Mouse (Mus musculus) left cerebral cortex, adult 9 months (tissue): Measurements from ENCODE around the gene Pla2g15.

ENCODE experiments used
- DNase-seq, 2 experiments: peaks; one replicate each; pipeline ENCODE4 v3.0.0; 2022; ENCODE audit warnings: low spot score in 2 of 2

Pla2g15 gene

DNA sequence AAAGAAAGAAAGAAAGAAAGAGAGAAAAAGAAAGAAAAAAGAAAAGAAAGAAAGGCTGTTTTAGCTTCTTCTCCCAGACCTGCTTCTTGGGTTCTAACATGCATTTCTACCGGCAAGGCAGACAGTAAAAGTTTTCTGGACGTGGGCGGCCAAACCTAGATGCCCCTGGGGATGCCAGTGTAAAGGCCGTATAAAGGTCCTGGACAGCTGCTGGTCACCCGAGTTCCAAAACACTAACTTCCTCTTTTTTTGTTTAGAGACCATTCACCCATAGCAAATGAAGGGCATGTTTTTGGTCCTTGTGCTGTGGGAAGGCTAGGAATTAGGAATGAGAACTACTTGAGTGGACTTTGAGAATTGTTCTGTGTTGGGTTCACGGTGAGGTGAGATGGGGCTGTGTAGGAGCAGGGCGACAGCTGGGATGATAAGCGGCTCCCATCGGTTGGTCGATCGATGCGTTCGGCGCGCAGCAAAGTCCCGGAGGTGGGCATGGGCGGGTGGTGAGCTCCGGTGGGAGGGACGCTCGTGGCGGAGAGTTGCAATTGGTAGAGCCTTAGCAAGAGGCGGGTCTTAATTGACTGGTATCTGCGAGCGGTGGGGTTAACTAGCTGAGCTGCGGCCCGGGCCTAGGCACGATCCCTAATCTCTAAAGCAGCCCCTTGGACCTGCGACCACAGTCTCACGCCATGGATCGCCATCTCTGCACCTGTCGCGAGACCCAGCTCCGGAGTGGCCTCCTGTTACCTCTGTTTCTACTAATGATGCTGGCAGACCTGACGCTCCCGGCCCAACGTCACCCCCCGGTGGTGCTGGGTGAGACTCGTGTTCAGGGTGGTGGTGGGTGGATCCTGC is at the start of gene Pla2g15:
Gene Pla2g15, plus strand, starts transcription at position 599 of the 852 bp plus-strand sequence.
- peak; percentile 85 to 95 for DNase-seq

DNA sequence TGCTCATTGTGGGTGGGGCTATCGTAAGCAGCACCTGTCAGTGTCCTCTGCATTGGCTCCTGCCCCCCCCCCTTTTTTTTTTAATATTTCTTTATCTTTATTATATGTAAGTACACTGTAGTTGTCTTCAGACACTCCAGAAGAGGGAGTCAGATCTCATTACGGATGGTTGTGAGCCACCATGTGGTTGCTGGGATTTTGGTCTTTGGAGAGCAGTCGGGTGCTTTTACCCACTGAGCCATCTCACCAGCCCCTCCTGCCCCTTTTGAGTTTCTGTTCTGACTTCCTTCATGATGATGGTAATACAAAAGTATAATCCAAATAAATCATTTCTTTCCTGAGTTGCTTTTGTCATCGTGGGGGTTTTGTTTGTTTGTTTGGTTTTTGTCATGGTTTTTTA is 47.9 kb upstream of the Pla2g15 start:
- DNase-seq: no peak

DNA sequence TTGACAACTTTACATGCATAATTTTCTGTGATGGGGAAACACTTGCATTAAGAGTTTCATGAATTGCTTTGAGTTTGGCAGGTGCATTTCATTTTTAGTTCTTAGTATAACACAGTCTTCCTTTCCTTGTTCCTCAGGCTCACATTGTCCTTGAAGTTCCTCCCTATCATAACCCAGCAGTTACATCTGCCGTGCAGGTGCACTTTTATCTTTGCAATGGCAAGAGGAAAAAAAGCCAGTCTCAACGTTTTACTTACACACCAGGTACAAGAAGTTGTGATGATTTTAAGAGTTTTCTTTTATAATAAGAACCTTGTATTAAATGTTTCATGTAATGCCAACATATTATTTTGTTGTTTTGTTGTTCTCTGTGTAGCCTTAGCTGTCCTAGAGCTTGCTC is 46.3 kb upstream of the Pla2g15 start:
- DNase-seq: no peak

DNA sequence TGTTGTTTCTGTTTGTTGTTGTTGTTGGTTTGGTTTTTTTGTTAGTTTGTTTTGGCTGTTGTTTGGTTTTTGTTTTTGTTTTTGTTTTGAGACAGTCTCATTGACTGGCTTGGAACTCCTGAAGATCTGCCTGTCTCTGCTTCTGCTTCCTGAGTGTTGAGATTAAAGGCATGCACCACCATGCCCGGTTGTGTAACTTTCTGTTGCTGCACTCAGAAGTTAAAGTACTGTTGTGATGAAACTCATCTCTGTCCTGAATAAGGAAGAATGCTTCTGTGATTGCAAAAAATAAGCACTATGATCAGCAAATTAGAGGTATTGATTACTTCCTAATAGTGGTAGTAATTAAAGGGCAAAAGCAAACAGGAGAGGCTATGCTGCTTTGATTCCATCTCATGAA is 44.0 kb upstream of the Pla2g15 start:
- DNase-seq: no peak

DNA sequence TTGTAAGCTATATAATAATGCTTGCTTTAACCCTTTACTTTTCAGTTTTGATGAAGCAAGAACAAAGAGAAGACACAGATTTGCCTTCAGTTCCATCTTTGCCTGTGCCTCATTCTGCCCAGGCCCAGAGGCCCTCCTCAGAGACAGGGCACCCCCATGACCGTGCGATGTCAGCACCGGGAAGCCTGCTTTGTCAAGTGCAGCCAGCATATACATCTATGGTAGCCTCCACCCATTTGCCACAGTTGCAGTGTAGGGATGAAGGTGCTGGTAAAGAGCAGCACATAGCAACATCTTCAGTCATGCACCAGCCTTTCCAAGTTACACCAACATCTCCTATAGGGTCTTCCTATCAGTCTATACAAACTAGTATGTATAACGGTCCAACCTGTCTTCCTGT is 42.1 kb upstream of the Pla2g15 start:
- no peak for DNase-seq

DNA sequence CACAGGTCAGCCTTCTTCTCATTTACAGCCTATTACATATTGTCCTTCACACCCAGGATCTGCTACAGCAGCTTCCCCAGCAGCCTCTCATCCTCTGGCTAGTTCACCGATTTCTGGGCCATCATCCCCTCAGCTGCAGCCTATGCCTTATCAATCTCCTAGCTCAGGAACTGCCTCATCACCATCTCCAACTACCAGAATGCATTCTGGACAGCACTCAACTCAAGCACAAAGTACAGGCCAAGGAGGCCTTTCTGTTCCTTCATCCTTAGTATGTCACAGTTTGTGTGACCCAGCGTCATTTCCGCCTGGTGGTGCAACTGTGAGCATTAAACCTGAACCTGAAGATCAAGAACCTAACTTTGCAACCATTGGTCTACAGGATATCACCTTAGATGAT is 41.5 kb upstream of the Pla2g15 start:
- DNase-seq: no peak

DNA sequence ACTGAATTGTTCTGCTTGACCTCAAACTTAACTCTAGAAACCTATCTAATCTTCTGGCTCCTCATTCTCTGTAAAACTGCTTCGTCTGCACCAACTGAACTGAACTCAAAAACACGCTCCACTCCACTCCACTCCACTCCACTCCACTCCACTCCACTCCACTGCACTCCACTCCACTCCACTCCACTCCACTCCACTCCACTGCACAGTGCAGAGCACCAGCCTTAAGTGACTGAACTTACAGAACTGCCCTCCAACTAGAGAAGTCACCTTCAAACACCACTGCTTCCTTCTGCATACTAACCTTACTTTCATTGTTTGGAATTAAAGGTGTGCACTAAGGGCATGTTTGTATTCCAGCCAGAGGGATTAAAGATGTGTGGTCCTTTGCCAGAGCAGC is 38.2 kb upstream of the Pla2g15 start:
- DNase-seq: no peak

DNA sequence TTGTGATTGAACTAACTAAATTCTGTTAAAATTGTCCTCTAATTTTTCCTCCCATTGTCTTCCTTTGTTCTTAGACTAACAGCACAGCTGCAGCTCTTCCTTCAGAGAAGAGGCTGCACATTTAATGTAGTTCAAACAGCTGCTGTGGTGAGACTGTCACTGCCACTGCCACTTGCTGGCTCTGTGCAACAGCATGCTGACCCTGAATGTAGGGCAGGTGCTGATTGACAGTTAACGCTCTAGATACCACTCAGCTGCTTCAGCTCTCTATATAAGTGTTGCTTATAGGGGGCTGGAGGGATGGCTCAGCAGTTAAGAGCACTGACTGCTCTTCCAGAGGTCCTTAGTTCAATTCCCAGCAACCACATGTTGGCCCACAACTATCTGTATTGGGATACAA is 37.7 kb upstream of the Pla2g15 start:
- DNase-seq: no peak

DNA sequence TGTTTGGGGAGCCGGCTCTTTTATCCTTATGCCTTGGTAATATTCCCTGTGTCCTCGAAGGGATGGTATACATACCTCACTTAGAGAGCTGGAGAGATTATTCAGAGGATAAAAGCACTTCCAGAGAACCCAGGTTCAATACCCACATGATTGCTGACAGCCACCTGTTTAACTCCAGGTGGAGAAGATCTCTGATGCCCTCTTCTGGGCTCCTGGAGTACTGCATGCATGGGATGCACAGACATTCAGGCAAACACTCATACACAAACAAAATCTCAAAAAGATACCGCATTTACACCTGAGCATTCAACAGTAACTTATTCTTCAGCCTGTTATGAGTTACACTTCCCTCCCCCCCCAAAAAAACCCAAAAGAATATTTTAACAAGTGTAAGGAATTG is 34.3 kb upstream of the Pla2g15 start:
- DNase-seq: no peak

DNA sequence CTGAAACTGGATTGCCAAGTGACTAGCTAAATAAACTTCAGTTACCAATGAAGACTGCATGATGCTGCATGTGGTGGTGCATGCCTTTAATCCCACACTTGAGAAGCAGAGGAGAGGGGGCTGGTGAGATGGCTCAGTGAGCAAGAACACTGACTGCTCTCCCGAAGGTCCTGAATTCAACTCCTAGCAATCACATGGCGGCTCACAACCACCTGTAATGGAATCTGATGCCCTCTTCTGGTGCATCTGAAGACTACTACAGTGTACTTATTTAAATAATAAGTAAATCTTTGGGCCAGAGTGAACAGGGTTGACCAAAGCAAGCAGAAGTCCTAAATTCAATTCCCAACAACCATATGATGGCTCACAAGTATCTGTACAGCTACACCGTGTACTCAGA is 26.8 kb upstream of the Pla2g15 start:
- no peak for DNase-seq

DNA sequence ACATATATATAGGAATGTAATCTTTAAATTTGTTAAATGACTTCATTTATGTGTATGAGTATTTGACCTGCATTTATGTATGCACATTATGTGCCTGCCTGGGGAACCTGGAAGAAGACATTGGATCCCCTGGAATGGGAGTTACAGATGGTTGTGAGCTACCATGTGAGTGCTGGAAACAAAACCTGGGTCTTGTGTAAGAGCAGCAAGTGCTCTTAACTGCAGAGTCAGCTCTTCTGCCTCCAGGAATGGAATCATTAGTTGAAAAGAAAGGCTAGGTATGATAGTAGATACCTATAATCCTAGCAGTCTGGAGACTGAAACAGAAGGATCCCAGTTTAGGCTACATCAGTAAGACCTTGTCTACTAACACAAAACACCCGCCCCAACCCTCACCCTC is 24.1 kb upstream of the Pla2g15 start:
- no peak for DNase-seq

DNA sequence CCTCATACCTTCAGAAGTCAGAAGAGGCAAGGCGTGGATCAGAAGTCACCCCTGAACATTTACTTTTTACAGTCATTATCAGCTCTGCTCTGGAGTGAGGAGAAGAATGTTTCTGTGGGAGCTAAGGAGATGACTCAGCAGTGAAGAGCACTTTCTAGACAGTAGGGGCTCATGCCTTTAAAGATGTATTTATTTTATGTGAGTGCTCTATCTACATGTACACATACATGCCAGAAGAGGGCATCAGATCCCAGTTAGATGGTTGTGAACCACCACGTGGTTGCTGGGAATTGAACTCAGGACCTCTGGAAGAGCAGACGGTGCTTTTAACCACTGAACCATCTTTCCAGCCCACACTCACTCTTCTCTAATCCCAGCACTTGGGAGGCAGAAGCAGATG is 23.1 kb upstream of the Pla2g15 start:
- DNase-seq: no peak

DNA sequence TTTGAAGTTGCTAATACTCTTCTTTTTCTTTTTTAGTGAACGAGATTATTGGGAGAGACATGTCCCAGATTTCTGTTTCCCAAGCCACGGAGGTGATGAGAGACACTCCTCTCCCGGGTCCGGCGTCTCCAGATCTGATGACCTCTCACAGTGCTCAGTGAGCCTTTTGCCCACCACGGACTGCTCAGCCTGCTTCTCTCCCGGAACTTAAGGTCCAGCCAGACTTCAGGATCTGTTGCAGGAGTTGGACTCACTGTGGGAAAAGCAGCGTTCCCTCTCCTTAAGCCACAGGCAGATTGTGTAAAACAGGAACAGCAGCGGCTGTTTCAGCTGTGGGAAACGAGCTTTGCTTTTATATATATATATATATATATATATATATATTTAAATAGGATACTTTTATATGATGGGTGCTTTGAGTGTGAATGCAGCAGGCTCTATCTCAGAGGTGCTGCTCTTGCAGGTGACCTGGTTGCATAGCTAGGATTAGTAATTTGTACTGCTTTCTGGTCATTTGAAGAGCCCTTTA is 22.3 kb upstream of the Pla2g15 start:
- no peak for DNase-seq

DNA sequence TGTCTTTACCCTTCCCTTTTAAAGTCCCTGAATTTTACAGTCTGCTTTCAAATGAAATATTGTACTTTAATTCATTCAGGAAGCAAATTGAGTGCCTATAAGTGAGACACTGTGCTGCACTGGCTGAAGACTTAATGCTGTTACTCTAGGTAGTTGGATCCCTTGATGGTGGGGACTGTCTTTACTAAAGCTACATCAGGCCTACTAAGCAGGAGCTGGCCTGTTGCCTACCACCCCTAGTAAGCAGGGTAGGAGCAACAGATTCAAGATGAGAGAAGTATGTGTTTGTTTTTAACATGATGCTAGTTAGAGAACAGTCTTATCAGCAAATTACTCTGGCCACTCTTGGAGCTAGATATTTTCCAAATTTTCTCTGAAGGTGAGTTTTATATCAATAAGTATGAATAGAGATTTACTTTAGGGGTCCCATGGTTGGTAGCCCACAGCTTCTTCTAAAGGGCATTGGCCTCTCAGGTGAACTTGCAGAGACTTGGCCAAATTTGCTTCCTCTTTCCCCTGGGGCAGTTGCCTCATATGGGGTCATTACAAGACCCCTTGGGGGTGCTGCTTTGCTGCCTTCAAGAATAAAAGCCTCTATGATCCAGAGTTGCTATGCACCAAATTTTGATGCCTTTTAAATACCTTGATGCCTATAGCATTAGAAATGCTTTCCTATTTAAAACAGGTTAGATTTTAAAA is 20.8 kb upstream of the Pla2g15 start:
- no peak for DNase-seq

DNA sequence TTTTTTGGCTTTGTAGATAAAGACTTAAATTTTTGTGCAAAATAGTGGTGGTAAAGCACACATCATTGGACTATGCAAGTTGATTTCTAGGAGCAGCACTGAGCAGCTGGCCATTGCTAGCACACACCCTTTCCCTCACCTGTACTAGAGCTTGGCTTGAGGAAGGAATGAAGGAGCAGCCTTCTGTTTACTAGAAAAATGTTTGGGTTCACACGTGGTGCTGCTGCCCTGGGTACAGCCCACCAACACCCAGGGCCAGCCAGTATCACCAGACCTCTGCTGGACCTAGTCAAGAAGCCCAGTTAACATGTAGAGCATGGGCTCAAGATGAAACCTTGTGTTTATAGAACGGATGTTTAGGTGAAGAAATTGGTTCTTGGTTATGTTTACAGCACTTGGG is 20.2 kb upstream of the Pla2g15 start:
- DNase-seq: no peak

DNA sequence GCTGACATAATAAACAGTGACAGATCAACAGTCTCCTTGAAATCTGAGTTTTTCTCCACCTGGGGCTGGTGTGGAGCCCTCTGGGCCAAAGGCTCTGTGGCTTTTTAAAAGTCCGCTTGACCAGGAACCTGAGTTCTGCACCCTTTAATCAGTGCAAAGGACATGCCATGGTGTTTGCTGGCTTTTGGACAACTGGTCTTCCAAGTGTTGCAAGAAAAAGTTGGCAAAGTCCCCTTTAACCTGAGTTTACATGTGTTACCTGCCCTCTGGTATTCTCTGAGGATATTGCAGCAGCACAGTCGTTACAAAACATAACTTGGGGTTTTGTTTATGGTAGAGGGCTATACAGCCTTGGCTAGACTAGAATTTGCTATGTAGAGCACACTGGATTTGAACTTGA is 19.7 kb upstream of the Pla2g15 start:
- no peak for DNase-seq

DNA sequence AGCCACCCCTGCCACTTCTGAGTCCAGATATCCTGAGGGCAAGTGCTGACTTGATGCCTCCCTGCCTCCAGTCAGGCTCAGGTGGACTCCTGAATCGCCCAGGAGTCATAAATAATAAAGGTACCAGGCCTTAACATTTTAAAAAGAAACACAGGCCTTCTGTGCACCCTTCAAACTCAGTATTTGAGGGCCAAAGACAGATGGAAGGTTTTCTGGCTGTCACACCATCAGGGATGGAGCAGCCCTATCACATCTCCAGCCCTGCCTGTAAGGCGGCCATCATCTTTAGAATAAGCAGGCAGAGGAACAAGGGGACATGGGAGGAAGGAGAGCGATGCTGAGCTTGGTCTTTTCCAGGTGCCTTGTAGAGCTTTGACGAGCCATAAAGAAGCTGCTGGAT is 19.2 kb upstream of the Pla2g15 start:
- DNase-seq: no peak

DNA sequence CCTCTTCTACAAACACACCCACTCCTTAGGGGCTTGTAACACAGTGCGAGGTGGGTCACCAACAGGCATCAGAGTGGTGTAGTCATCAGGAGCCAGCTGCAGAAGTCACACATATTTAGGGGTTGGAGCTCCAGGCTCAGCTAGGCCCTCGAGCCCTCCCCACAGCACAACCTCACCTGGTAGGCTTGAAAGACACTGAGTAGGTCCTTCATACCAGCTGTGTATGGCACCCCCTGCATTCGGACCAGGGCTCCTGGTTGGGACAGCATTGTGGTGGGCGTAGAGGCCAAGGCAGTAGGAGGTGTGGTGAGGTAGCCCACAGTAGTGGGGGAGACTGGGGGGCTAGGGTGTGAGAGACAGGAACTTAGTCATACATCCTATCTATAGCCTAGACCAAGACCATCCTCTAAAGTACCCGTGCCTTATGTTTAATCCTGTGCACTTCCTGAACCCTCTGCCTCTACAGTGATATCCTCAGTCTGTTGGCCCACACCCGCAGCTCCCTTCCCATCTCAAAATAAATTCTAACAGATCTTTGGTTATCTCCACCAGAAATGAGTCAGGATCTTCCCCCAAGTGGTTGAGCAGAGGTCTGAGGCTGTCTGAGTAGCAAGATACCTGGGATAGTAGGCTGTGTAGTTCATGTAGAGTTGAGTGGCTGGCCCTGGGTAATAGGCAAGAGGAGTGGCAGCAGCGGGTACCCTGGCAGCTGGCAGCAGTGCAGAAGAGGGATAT is 18.5 kb upstream of the Pla2g15 start:
- DNase-seq: no peak

DNA sequence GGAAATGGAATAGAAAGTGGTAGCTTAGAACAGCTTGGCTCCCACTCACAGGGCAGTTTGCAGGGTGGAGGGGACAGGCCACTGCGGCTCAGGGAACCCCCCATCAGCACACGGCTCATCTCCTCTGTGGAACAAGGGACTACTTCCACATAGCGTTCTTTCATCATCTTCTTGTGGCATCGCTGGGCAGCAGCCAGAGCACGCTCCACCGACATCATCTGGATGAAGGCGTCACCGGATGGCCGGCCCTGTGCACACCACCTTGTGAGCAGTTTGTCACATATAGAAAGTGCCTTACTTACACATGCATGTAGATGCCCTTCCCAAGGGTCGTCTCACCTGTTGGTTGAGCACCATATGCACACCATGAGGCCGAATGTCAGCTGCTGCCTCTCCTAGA is 17.8 kb upstream of the Pla2g15 start:
- DNase-seq: no peak

DNA sequence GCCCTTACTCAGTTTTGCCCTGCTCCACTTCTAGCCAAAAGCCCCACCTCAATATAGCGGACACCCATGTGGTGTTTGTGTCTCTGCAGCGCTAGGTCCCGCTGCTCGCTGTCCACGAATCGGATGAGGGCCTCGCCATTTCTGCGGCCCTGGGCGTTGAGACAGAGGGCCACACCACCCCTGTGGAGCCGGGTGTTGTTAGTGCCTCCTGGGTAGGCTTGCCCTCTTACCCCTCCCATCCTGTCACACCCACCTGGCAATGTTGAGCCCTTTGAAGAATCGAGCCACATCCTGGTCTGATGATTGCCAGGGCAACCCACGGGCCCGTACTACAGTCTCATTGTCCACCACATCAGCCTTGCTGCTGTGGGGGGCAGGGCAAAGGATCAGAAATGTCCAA is 16.7 kb upstream of the Pla2g15 start:
- no peak for DNase-seq

DNA sequence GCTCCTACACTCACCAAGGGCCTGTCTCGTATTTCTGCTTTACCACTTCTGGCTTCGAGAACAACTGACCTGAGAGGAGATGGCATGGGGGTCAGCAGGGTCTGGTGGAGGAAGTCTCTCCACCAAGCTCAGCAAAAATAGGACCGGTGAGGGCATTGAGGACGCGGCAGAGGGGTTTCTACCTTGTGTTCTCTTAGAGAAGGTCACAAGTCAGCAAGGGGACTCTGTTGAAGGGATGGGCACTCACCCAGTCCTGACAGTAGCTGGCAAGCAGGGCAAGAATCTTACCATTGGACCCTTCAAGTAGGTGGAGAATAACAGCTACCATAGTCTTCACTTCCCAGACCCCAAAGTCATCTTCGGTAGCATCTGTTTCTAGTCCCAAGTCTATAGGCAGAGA is 16.3 kb upstream of the Pla2g15 start:
- no peak for DNase-seq

DNA sequence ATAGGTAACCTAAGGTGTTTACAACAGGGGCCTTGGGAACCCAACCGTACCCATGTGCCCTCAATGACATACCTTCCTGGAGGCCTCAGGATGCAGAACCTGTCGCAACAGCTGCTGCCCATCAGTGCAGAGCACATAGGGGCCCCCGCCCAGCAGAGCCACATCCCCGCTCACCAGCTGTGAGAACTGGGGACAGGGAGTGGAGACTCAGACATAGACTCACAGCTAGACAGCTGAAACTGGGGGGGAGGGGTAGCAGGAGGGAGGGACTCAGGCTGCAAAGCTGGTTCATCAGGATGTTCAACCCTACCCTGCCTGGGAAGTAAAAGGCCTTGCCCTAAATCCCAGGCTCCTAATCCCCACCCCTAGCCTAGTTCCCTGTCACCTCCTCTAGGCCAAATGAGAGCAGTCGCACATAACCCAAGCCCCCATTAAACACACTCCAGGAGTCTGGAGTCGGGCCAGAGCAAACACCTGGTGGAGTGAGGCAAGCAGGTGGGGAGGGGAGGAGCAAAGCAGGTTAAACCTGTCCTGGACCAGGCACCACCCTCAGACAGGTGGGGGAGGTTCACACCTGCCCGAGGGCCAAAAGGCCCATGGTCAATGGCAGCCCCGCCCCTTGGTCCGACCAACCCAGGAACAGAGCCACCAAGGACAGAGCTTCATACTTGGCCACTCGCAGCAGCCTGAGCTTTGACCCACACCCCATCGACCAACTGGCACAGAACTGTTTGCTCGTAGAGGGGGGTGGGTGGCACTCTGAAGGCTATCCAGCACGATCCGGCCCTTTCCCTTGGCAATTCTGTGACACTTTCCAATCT is 15.2 kb upstream of the Pla2g15 start:
- DNase-seq: no peak
